Mouse (Mus musculus): Measurements from ENCODE around the gene Serpinf2.

DNA sequence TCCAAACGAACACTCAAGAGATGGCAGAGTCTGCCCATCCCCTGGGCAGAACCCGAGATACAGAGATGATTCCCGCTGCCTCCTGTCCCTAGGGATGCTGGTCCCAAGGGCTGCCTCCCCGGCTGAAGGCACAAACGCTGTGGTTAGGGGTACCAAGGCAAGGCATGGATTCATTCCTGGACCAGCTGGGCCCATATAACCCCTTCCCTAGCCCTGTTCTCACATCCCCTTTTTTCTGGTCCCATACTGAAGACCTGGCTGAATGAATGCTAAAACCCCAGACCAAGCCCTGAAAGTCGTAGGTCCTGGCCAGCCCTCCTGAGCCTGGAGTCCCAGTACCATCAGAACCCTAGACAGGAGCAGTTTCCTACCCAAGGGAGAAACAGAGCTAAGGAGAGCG, 1.6 kb upstream of the Serpinf2 start:
- TF ChIP-seq CTCF (IDR thresholded peaks at IDR 0.05; ENCODE audit: low read depth, low read length) (no peak), GATA1 (IDR thresholded peaks at IDR 0.05; ENCODE audit: borderline replicate concordance, low read length) (no peak), POLR2AphosphoS5 (IDR thresholded peaks at IDR 0.05; ENCODE audit: insufficient replicate concordance, low read depth, low read length) (no peak), TAL1 (conservative IDR thresholded peaks at IDR 0.05; ENCODE audit: low read depth, low read length) (no peak), GATA2 (IDR thresholded peaks at IDR 0.05; ENCODE audit: borderline replicate concordance, low read depth, low read length) (no peak)
